Mouse (Mus musculus) kidney, postnatal 0 days (tissue): Measurements from ENCODE around the gene Serpini1. TPM values are rescaled to one million over a fixed set of nuclear protein-coding genes. Genes with fewer than 3 reads are reported as not detected.
A peak's percentile ranks its signal among the peaks of the same experiment; 100 is the strongest.

Experiments used
- ATAC-seq: fragments of 200-750 bp; cut with Nextera tagmentation; replicated peaks from 2 replicates; pipeline ENCODE4 v1.8.0; 2017; ENCODE audit warnings: low read depth, moderate number of reproducible peaks, moderate TSS enrichment, moderate library complexity; ENCODE audit not compliant: low FRiP score
- DNase-seq: peaks from one replicate; pipeline ENCODE4 v3.0.0-alpha.2; 2016; ENCODE audit warnings: low spot score
- H3K27ac ChIP-seq: fragments of 300-500 bp; sonication (generic); 2 replicates; pipeline ENCODE4 v1.5.1; 2014; ENCODE audit warnings: mild to moderate bottlenecking
- H3K27me3 ChIP-seq: fragments of 300-500 bp; sonication (generic); 2 replicates; pipeline ENCODE4 v1.6.1; 2014; ENCODE audit warnings: low read length, mixed read lengths; ENCODE audit not compliant: insufficient read depth
- H3K36me3 ChIP-seq: fragments of 300-500 bp; sonication (generic); 2 replicates; pipeline ENCODE4 v1.6.1; 2014; ENCODE audit warnings: low read length, mixed read lengths; ENCODE audit not compliant: insufficient read depth
- H3K4me1 ChIP-seq: fragments of 300-500 bp; sonication (generic); replicated peaks from 2 replicates; pipeline ENCODE4 v1.6.1; 2014; ENCODE audit warnings: antibody characterized with exemption, low read length, mixed read lengths; ENCODE audit not compliant: insufficient read depth
- H3K4me2 ChIP-seq: fragments of 300-500 bp; sonication (generic); 2 replicates; pipeline ENCODE4 v1.6.1; 2014; ENCODE audit warnings: mild to moderate bottlenecking, low read length, moderate library complexity, mixed read lengths
- H3K4me3 ChIP-seq: fragments of 300-500 bp; sonication (generic); replicated peaks from 2 replicates; pipeline ENCODE4 v1.5.1; 2014; ENCODE audit warnings: low read depth, low read length
- H3K9ac ChIP-seq: fragments of 300-500 bp; sonication (generic); 2 replicates; pipeline ENCODE4 v1.6.1; 2014; ENCODE audit warnings: low read depth, low read length
- H3K9me3 ChIP-seq: fragments of 300-500 bp; sonication (generic); replicated peaks from 2 replicates; pipeline ENCODE4 v1.6.1; 2016; ENCODE audit warnings: low read length, inconsistent platforms, mixed read lengths
- CTCF ChIP-seq: IDR thresholded peaks from 2 replicates; pipeline ENCODE4 v1.5.1; 2016; ENCODE audit warnings: antibody characterized with exemption, low read depth, mild to moderate bottlenecking, moderate library complexity
- WGBS: fragments of 180-500 bp; shearing (Covaris S2); extraction: QIAGEN DNeasy Blood & Tissue Kit; methylation state at CpG from one replicate; pipeline ENCODE4 v1.1.7; 2014; 5-methylcytosine and 5-hydroxymethylcytosine counted together
- polyA plus RNA-seq: library from polyadenylated mRNA; unstranded; fragments of >200 nt; fragmentation: Nextera tagmentation; extraction: Ambion mirVana; gene quantifications from 2 replicates; pipeline ENCODE4 v1.2.1, GENCODE M21; 2015

Gene Serpini1
- polyA plus RNA-seq = 8.1 and 9.0 TPM in 2 replicates

DNA sequence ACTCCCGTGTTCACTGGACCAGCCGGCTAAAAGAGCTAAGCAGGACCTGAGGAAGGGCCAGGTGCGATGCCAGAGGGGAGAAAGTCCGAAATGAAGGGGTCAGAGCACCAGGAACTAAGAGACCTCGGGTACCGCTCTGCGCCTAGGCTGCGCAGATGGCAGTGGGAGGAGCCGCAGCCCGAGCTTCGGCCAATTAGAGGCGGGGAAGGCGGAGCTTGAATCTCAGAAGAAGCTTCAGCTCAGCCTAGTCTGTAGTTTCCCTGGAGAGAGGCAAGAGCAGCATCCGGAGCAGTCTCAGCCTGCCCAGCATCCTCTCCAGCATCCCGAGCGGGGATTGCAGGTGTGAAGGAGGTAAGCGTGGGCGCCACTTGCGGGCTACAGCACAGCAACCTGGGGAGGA is at the start of gene Serpini1:
TSS of gene Serpini1 (plus strand) at position 256 of the 400 bp plus-strand sequence.
- Histone ChIP-seq H3K4me1 (0 out of 2 replicates have a peak, but pooled peaks cover 3% of the 10 kb centered on the region), H3K4me2 (peak within 1 kb of the TSS; percentile 68), H3K4me3 (peak within 1 kb of the TSS; percentile 76), H3K9ac (peak within 1 kb of the TSS; percentile 87), H3K36me3 (no peaks in the 10 kb centered on the region), H3K9me3 (no peaks in the 10 kb centered on the region), H3K27ac (peak within 1 kb of the TSS; percentile 92), H3K27me3 (no peaks in the 10 kb centered on the region)
- DNase-seq (peak; percentile 96), ATAC-seq (peak; percentile 94)
- under 1% methylated on average over 19 of the region's 19 CpGs for WGBS
- TF ChIP-seq CTCF = no peak; the same call in 1 of the 2 replicates

DNA sequence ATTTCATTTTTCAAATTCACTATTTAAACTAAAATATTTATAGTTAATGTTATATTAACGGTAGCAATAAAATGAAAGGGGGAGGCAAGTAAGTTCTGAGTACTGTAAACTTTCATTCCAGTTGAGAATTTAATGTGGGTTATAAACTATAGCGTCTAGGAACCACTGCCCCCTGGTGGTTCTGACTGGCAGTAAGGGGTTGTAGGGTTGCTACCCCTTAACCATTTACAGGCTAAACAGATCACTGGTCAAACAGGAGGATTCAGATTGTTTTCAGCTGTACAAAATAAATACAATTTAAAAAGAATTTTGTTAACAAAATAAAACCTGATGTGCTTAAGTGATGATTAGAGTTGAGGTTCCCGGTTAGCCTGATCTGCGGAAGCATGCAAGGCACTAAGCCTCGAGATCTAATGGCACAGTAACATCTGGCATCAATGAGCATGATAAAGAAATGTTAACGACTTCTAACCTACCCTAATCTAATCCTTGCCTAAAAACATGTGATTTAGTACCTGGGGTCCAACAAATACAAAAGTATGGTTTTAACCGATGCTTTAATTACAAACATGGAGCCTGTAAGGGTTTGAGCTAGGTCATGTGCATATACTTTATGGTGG is 39.6 kb upstream of the Serpini1 start:
- Histone ChIP-seq H3K4me2 (no peak overlapping the region), H3K4me1 (no peaks in the 10 kb centered on the region), H3K9me3 (no peaks in the 10 kb centered on the region), H3K4me3 (no peak overlapping the region), H3K27me3 (no peaks in the 10 kb centered on the region), H3K9ac (no peak overlapping the region), H3K27ac (no peak overlapping the region), H3K36me3 (peaks cover 19% of the 10 kb centered on the region; the same call in 1 of the 2 replicates)
- ATAC-seq (no peak), DNase-seq (peak; percentile 25)
- 75% methylated on average over 7 of the region's 7 CpGs for WGBS
- peak; percentile 66 for TF ChIP-seq CTCF

- ATAC-seq (no peak), DNase-seq (no peak)
- no peaks in the 10 kb centered on the region for H3K27me3 ChIP-seq
- 92% methylated on average over 2 of the region's 2 CpGs for WGBS
- no peak for TF ChIP-seq CTCF
- H3K27ac ChIP-seq = no peak overlapping the region
- H3K36me3 ChIP-seq = peaks cover 15% of the 10 kb centered on the region; the same call in 1 of the 2 replicates
- no peak overlapping the region for H3K4me3 ChIP-seq
- H3K9me3 ChIP-seq = no peaks in the 10 kb centered on the region
- H3K4me2 ChIP-seq = no peak overlapping the region
- H3K4me1 ChIP-seq = no peaks in the 10 kb centered on the region
- H3K9ac ChIP-seq = no peak overlapping the region
Measured at GRCm38 (mm10) chr3:75521314-75521713, 36.0 kb upstream of the Serpini1 start.

GRCm38 (mm10) chr3:75522527-75522926 is 34.8 kb upstream of the Serpini1 start:
- no peaks in the 10 kb centered on the region for H3K27me3 ChIP-seq
- no peaks in the 10 kb centered on the region for H3K4me1 ChIP-seq
- no peak for DNase-seq
- WGBS = 100% methylated on average over 1 of the region's 1 CpGs
- no peaks in the 10 kb centered on the region for H3K9me3 ChIP-seq
- no peak overlapping the region for H3K27ac ChIP-seq
- H3K36me3 ChIP-seq = peaks cover 21% of the 10 kb centered on the region; the same call in 1 of the 2 replicates
- H3K9ac ChIP-seq = no peak overlapping the region
- TF ChIP-seq CTCF = no peak
- no peak overlapping the region for H3K4me2 ChIP-seq
- no peak overlapping the region for H3K4me3 ChIP-seq
- no peak for ATAC-seq

DNA sequence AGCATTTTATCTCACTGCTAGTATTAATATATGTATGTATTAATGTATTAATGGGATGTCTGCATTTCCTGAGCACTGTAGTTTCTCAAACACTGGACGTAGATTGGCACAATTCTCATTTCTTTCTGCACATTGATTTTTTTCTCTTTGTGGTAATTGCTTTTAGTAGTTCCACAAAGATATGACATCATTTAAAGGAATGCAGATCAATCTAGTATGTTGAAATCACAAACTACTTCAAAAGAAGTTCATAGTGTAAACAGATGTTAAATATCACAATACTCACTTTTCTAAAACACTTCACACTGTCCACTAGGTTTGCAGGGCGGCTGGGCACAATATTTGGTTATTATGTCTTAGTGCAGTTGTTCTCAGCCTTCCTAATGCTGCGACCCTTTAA is 26.3 kb upstream of the Serpini1 start:
- WGBS = 88% methylated on average over 3 of the region's 3 CpGs
- no peak for TF ChIP-seq CTCF
- Histone ChIP-seq H3K4me3 (no peak overlapping the region), H3K27ac (no peak overlapping the region), H3K9me3 (no peaks in the 10 kb centered on the region), H3K27me3 (no peaks in the 10 kb centered on the region), H3K4me1 (no peaks in the 10 kb centered on the region), H3K9ac (no peak overlapping the region), H3K4me2 (no peak overlapping the region), H3K36me3 (peaks cover 9% of the 10 kb centered on the region; the same call in 1 of the 2 replicates)
- ATAC-seq (no peak), DNase-seq (no peak)

DNA sequence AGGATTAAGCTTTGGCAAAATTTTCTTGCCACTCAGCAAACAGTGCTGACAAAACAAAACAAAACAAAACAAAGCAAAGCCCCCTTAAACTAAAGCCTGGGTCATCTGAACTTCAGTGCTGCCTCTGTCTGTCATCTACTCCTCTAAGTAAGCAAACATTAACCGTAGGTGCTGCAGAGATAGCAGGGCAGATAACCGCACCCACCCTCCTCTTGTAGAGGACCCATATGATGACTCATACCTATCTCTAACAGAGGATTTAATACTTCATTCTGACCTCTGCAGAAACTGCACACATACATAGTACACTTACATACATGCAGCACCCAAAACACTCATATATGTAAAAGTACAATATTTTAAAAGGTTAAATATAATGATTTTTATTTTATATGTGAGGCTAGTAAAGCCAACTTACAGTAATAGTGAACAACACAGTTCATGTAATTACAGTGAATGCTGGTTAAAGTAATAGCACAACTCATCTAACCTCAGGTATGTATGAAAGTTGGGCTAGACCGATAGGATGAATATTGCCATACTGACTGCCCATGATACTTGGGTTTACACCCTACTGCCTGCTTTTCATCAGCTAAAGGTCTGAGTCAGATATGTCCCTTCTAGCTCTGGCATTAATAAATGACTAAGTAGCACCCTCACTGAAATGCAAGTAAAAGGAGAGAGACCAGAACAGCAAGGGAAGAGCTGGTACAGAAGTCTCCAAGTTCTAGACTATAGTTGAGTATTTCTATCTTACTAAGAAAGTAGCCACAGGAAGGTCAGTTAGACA is 23.1 kb upstream of the Serpini1 start:
- WGBS = 74% methylated on average over 3 of the region's 3 CpGs
- ATAC-seq = no peak

More for the DNA sequence above, 23.1 kb upstream of the Serpini1 start:
- H3K27ac ChIP-seq = no peak overlapping the region
- H3K4me2 ChIP-seq = no peak overlapping the region
- DNase-seq = no peak
- no peaks in the 10 kb centered on the region for H3K4me1 ChIP-seq
- no peaks in the 10 kb centered on the region for H3K9me3 ChIP-seq
- no peak overlapping the region for H3K9ac ChIP-seq
- TF ChIP-seq CTCF = no peak
- H3K27me3 ChIP-seq = no peaks in the 10 kb centered on the region
- 0 out of 2 replicates have a peak, but pooled peaks cover 5% of the 10 kb centered on the region for H3K36me3 ChIP-seq
- H3K4me3 ChIP-seq = no peak overlapping the region
